Mouse (Mus musculus) heart, adult 11 months (tissue): Measurements from ENCODE around the gene Gpha2.
A peak's percentile ranks its signal among the peaks of the same experiment; 100 is the strongest.

Source experiments
- DNase-seq: peaks from one replicate; pipeline ENCODE4 v3.0.0; 2022

Gpha2 gene

GRCm38 (mm10) chr19:6226135-6226534 lies at the start of gene Gpha2:
Gene Gpha2, plus strand, starts transcription at chr19:6226380.
- DNase-seq, result peak; percentile 87

- DNase-seq, result no peak
Observed at GRCm38 (mm10) chr19:6178775-6179174, 47.4 kb upstream of the Gpha2 start.

GRCm38 (mm10) chr19:6181629-6182028 lies 44.6 kb upstream of the Gpha2 start:
- DNase-seq, result no peak

- no peak for DNase-seq
Observed at GRCm38 (mm10) chr19:6182534-6182933, 43.6 kb upstream of the Gpha2 start.

- no peak for DNase-seq
Observed at GRCm38 (mm10) chr19:6184131-6184530, 42.0 kb upstream of the Gpha2 start, which contains the start of gene Majin. Gene Majin, plus strand, starts transcription at chr19:6184388.

- no peak for DNase-seq
Observed at GRCm38 (mm10) chr19:6204265-6204664, 21.9 kb upstream of the Gpha2 start.

GRCm38 (mm10) chr19:6206716-6207115 lies 19.5 kb upstream of the Gpha2 start:
- DNase-seq, result no peak

- DNase-seq, result no peak
Observed at GRCm38 (mm10) chr19:6216046-6216705, 10.0 kb upstream of the Gpha2 start.

- DNase-seq, result peak; percentile 55
Observed at GRCm38 (mm10) chr19:6218606-6219005, 7.6 kb upstream of the Gpha2 start.

GRCm38 (mm10) chr19:6226763-6227162 lies 583 bp downstream of the Gpha2 start:
- no peak for DNase-seq

- peak; percentile 92 for DNase-seq
Observed at GRCm38 (mm10) chr19:6227864-6228263, 1.7 kb downstream of the Gpha2 start.

GRCm38 (mm10) chr19:6230411-6230810 lies 4.2 kb downstream of the Gpha2 start:
- peak; percentile 92 for DNase-seq

- DNase-seq, result no peak
Observed at GRCm38 (mm10) chr19:6231036-6231435, 4.9 kb downstream of the Gpha2 start.

GRCm38 (mm10) chr19:6233647-6234046 lies 7.5 kb downstream of the Gpha2 start:
- no peak for DNase-seq

GRCm38 (mm10) chr19:6234337-6235083 lies 8.3 kb downstream of the Gpha2 start:
- peak; percentile 97 for DNase-seq

- peak; percentile 99 for DNase-seq
Observed at GRCm38 (mm10) chr19:6235084-6236052, 9.2 kb downstream of the Gpha2 start, which contains the start of gene Ppp2r5b. Gene Ppp2r5b, minus strand, starts transcription at chr19:6235872.

- peak; percentile 99 for DNase-seq
Observed at GRCm38 (mm10) chr19:6236053-6236441, 9.9 kb downstream of the Gpha2 start.

- DNase-seq, result no peak
Observed at GRCm38 (mm10) chr19:6236842-6237241, 10.7 kb downstream of the Gpha2 start.

GRCm38 (mm10) chr19:6238740-6239139 lies 12.6 kb downstream of the Gpha2 start:
- no peak for DNase-seq

- no peak for DNase-seq
Observed at GRCm38 (mm10) chr19:6240136-6240535, 14.0 kb downstream of the Gpha2 start.

GRCm38 (mm10) chr19:6240725-6241124 lies 14.5 kb downstream of the Gpha2 start:
- peak; percentile 89 for DNase-seq

- DNase-seq, result peak; percentile 100
Observed at GRCm38 (mm10) chr19:6241274-6242107, 15.3 kb downstream of the Gpha2 start, which contains the start of gene Atg2a. Gene Atg2a, plus strand, starts transcription at chr19:6241668.
